Mouse (Mus musculus) lung, adult 2 months (tissue): ENCODE measurements at regions not wholly inside any gene's neighbourhood (a gene's known extent, or its start where the extent isn't known, plus 50 kb on each side); places are given as distances from the start of the nearest gene placed in this dataset.
"Not testable (repeated sequence)": the region's sequence is repeated elsewhere in the genome, so short reads cannot be mapped to it uniquely, and the experiment has no call there.

ENCODE experiments used
- DNase-seq: peaks from one replicate; pipeline ENCODE4 v3.0.0; 2022
- H3K4me1 ChIP-seq: fragments of 200-500 bp; 2 replicates; pipeline ENCODE4 v1.6.1; 2011; ENCODE audit warnings: low read length; ENCODE audit not compliant: control insufficient read depth, insufficient read depth
- H3K4me3 ChIP-seq: fragments of 200-500 bp; replicated peaks from 2 replicates; pipeline ENCODE3; 2011; ENCODE audit warnings: low read depth, mild to moderate bottlenecking, control low read depth, low read length; ENCODE audit errors: extremely low read depth
- CTCF ChIP-seq: fragments of 200-500 bp; IDR thresholded peaks from 2 replicates; pipeline ENCODE4 v1.5.1; 2011; ENCODE audit warnings: mild to moderate bottlenecking, low read length, control low read depth; ENCODE audit not compliant: insufficient read depth
- POLR2A ChIP-seq: fragments of 200-500 bp; IDR thresholded peaks from 2 replicates; pipeline ENCODE4 v1.6.1; 2011; ENCODE audit warnings: low read depth, mild to moderate bottlenecking, control low read depth, low read length, borderline replicate concordance; ENCODE audit errors: extremely low read depth
- WGBS: fragments of 180-500 bp; shearing (Covaris S2); methylation state at CpG from one replicate; pipeline ENCODE4 v1.1.7; 2018; 5-methylcytosine and 5-hydroxymethylcytosine counted together

- no peak for TF ChIP-seq POLR2A
- TF ChIP-seq CTCF, result no peak
- Histone ChIP-seq H3K4me1 (no peaks in the 10 kb centered on the region), H3K4me3 (no peak overlapping the region)
- DNase-seq, result no peak
- WGBS, result 82% methylated on average over 1 of the region's 1 CpGs
These were observed 124.7 kb upstream of the Fer start for GRCm38 (mm10) chr17:63738206-63738605.

GRCm38 (mm10) chr17:63739710-63740109, 123.2 kb upstream of the Fer start:
- no peak for DNase-seq
- TF ChIP-seq CTCF (no peak), POLR2A (no peak)
- H3K4me3 ChIP-seq, result no peak overlapping the region
- H3K4me1 ChIP-seq, result no peaks in the 10 kb centered on the region
- 47% methylated on average over 2 of the region's 2 CpGs for WGBS

- H3K4me1 ChIP-seq, DNase-seq, H3K4me3 ChIP-seq: not testable (repeated sequence)
- 91% methylated on average over 6 of the region's 10 CpGs for WGBS
These were observed 113.6 kb upstream of the Fer start for GRCm38 (mm10) chr17:63749257-63749656.

GRCm38 (mm10) chr17:63754399-63754798, 108.5 kb upstream of the Fer start:
- TF ChIP-seq CTCF, result no peak
- TF ChIP-seq POLR2A, result no peak
- Histone ChIP-seq H3K4me1 (no peaks in the 10 kb centered on the region), H3K4me3 (no peak overlapping the region)
- no peak for DNase-seq
- WGBS, result 74% methylated on average over 2 of the region's 2 CpGs

GRCm38 (mm10) chr17:63757896-63758695, 104.8 kb upstream of the Fer start:
- WGBS, result 70% methylated on average over 13 of the region's 13 CpGs
- no peaks in the 10 kb centered on the region for H3K4me1 ChIP-seq
- no peak for DNase-seq
- no peak overlapping the region for H3K4me3 ChIP-seq
- TF ChIP-seq POLR2A, result no peak
- no peak for TF ChIP-seq CTCF

GRCm38 (mm10) chr17:63758817-63759404, 104.0 kb upstream of the Fer start:
- no peak for DNase-seq
- WGBS, result 65% methylated on average over 7 of the region's 7 CpGs
- TF ChIP-seq POLR2A (no peak), CTCF (no peak)
- H3K4me1 ChIP-seq, result no peaks in the 10 kb centered on the region
- no peak overlapping the region for H3K4me3 ChIP-seq

- TF ChIP-seq POLR2A, result no peak
- no peak for TF ChIP-seq CTCF
- Histone ChIP-seq H3K4me1 (no peaks in the 10 kb centered on the region), H3K4me3 (no peak overlapping the region)
- whole genome bisulfite sequencing, result 81% methylated on average over 5 of the region's 5 CpGs
- DNase-seq, result no peak
These were observed 101.8 kb upstream of the Fer start for GRCm38 (mm10) chr17:63761058-63761457.

GRCm38 (mm10) chr17:63771111-63771510, 91.8 kb upstream of the Fer start:
- TF ChIP-seq POLR2A, result no peak
- no peak for TF ChIP-seq CTCF
- WGBS, result 80% methylated on average over 6 of the region's 6 CpGs
- Histone ChIP-seq H3K4me3 (no peak overlapping the region), H3K4me1 (no peaks in the 10 kb centered on the region)
- no peak for DNase-seq

- H3K4me1 ChIP-seq, result no peaks in the 10 kb centered on the region
- 87% methylated on average over 19 of the region's 19 CpGs for WGBS
- no peak overlapping the region for H3K4me3 ChIP-seq
- TF ChIP-seq CTCF (no peak), POLR2A (no peak)
- DNase-seq, result no peak
These were observed 78.3 kb upstream of the Fer start for GRCm38 (mm10) chr17:63784381-63785116.

GRCm38 (mm10) chr17:63786444-63786843, 76.4 kb upstream of the Fer start:
- Histone ChIP-seq H3K4me1 (no peaks in the 10 kb centered on the region), H3K4me3 (no peak overlapping the region)
- TF ChIP-seq CTCF, result no peak
- TF ChIP-seq POLR2A, result no peak
- WGBS, result 66% methylated on average over 11 of the region's 11 CpGs
- no peak for DNase-seq
